Mouse (Mus musculus) liver, postnatal 0 days (tissue): ENCODE data around the gene Npepps. TPM values are rescaled to one million over a fixed set of nuclear protein-coding genes. Genes with fewer than 3 reads are reported as not detected.

Experiments
- ATAC-seq: fragments of 200-750 bp; cut with Nextera tagmentation; 2 replicates; pipeline ENCODE4 v1.8.0; 2017; ENCODE audit warnings: mild to moderate bottlenecking, moderate library complexity
- DNase-seq: peaks from one replicate; pipeline ENCODE4 v3.0.0-alpha.2; 2016
- H3K27ac ChIP-seq: fragments of 300-500 bp; sonication (generic); 2 replicates; pipeline ENCODE4 v1.5.1; 2014; ENCODE audit warnings: antibody characterized with exemption, moderate library complexity, mild to moderate bottlenecking, low read depth
- H3K27me3 ChIP-seq: fragments of 300-500 bp; sonication (generic); 2 replicates; pipeline ENCODE4 v1.6.1; 2014; ENCODE audit warnings: low read length, control low read depth, mixed read lengths; ENCODE audit not compliant: insufficient read depth
- H3K36me3 ChIP-seq: fragments of 300-500 bp; sonication (generic); replicated peaks from 2 replicates; pipeline ENCODE4 v1.6.1; 2014; ENCODE audit warnings: mild to moderate bottlenecking, control low read depth, low read length, moderate library complexity, mixed read lengths; ENCODE audit not compliant: insufficient read depth
- H3K4me1 ChIP-seq: fragments of 300-500 bp; sonication (generic); 2 replicates; pipeline ENCODE4 v1.6.1; 2014; ENCODE audit warnings: antibody characterized with exemption, mild to moderate bottlenecking, control low read depth; ENCODE audit not compliant: insufficient read depth
- H3K4me2 ChIP-seq: fragments of 300-500 bp; sonication (generic); 2 replicates; pipeline ENCODE4 v1.6.1; 2014; ENCODE audit warnings: low read depth, mild to moderate bottlenecking, low read length, moderate library complexity, mixed read lengths
- H3K4me3 ChIP-seq: fragments of 300-500 bp; sonication (generic); 2 replicates; pipeline ENCODE4 v1.5.1; 2014; ENCODE audit warnings: low read depth, low read length
- H3K9ac ChIP-seq: fragments of 300-500 bp; sonication (generic); replicated peaks from 2 replicates; pipeline ENCODE4 v1.6.1; 2014; ENCODE audit warnings: mild to moderate bottlenecking, moderate library complexity
- H3K9me3 ChIP-seq: fragments of 300-500 bp; sonication (generic); 2 replicates; pipeline ENCODE4 v1.6.1; 2016; ENCODE audit warnings: mild to moderate bottlenecking, control low read depth, low read length, mixed read lengths
- CTCF ChIP-seq: sonication (generic); IDR thresholded peaks from 2 replicates; pipeline ENCODE4 v1.5.1; 2016; ENCODE audit warnings: antibody characterized with exemption, low read depth
- EP300 ChIP-seq: IDR thresholded peaks from 2 replicates; pipeline ENCODE4 v1.6.1; 2016; ENCODE audit warnings: antibody characterized with exemption, low read depth, mild to moderate bottlenecking
- WGBS: fragments of 180-500 bp; shearing (Covaris S2); extraction: QIAGEN DNeasy Blood & Tissue Kit; methylation state at CpG from one replicate; pipeline ENCODE4 v1.1.7; 2014; ENCODE audit not compliant: insufficient replicate concordance; 5-methylcytosine and 5-hydroxymethylcytosine counted together
- polyA plus RNA-seq: library from polyadenylated mRNA; unstranded; fragments of >200 nt; fragmentation: Nextera tagmentation; extraction: Ambion mirVana; gene quantifications from 2 replicates; pipeline ENCODE4 v1.2.1, GENCODE M21; 2015

Gene Npepps
- polyA plus RNA-seq, 1 experiment from 2014 or later = 16.5 TPM

DNA sequence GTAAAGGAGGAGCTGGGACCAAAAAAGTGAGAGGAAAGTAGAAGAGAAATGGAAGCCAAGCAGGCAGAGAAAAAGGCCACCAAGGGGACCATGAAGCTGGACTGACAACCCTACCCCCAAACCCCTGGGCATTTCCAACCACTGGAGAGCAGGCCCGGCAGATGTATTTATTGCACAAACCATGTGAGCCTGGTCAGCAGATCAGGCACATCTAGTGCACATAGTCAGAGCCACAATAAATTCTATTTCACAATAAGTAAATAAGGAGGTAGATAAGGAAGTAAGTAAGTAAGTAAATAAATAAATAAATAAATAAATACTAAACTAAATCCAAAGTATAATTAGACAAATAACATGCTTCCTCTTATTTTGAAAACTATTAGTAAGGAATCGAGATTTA lies 51.0 kb downstream of the Npepps start:
- TF ChIP-seq EP300 (no peak), CTCF (no peak)
- H3K4me3 ChIP-seq = no peak overlapping the region
- 80% methylated on average over 2 of the region's 2 CpGs for WGBS
- no peak overlapping the region for H3K9ac ChIP-seq
- H3K27ac ChIP-seq = peak overlapping the region; percentile 48; the same call in 1 of the 2 replicates
- H3K4me1 ChIP-seq = no peaks in the 10 kb centered on the region
- no peaks in the 10 kb centered on the region for H3K27me3 ChIP-seq
- H3K9me3 ChIP-seq = no peaks in the 10 kb centered on the region
- no peak overlapping the region for H3K4me2 ChIP-seq
- DNase-seq (no peak), ATAC-seq (no peak)
- peaks cover 63% of the 10 kb centered on the region for H3K36me3 ChIP-seq

DNA sequence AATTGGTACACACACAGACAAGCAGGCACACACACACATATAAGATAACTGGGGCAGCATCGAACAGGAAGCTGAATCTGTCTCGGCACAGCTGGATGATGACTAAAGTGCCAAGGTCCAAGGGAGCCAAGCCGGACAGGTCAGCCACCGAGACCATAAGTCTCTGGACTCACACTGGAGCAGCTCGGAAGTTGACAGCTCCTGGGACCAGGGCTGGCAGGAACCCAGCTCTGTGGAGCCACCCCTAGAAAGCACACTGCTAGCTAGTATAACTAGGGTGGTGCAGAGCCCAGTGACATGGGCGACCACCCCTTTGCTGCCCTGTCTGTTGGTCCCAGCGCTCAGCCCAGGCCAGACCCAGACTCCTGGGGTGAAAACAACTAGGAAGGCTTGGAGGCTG lies 51.5 kb downstream of the Npepps start:
- DNase-seq (no peak), ATAC-seq (no peak; the same call in 1 of the 2 replicates)
- Histone ChIP-seq H3K27me3 (no peaks in the 10 kb centered on the region), H3K4me1 (no peaks in the 10 kb centered on the region), H3K4me2 (no peak overlapping the region), H3K27ac (peak overlapping the region; percentile 48; the same call in 1 of the 2 replicates), H3K9ac (no peak overlapping the region), H3K36me3 (peaks cover 59% of the 10 kb centered on the region), H3K9me3 (no peaks in the 10 kb centered on the region), H3K4me3 (no peak overlapping the region)
- 79% methylated on average over 7 of the region's 7 CpGs for WGBS
- TF ChIP-seq EP300 (no peak), CTCF (no peak)

DNA sequence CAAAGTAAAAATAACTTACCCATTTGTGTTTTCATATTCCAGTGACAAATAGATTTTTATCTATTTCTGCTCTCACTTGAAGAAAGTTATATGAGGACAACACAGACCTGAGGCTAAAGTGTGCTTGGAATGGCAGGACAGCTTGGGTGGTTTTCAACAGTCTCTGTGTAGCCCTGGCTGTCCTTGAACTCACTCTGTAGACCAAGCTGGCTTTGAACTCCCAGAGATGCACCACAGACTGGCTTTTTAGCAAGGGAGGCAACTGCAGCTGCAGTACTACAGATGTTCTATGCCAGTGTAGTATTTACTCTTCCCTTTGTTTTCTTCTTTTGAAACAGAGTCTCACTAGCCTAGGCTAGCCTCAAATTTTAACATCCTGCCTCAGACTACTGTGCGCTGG lies 54.3 kb downstream of the Npepps start:
- no peak for DNase-seq
- Histone ChIP-seq H3K27me3 (no peaks in the 10 kb centered on the region), H3K36me3 (peaks cover 64% of the 10 kb centered on the region), H3K4me2 (no peak overlapping the region), H3K9me3 (no peaks in the 10 kb centered on the region), H3K27ac (no peak overlapping the region), H3K4me1 (no peaks in the 10 kb centered on the region), H3K4me3 (no peak overlapping the region), H3K9ac (no peak overlapping the region)
- 87% methylated on average over 1 of the region's 1 CpGs for WGBS
- TF ChIP-seq EP300 (no peak), CTCF (no peak)
- ATAC-seq = no peak

DNA sequence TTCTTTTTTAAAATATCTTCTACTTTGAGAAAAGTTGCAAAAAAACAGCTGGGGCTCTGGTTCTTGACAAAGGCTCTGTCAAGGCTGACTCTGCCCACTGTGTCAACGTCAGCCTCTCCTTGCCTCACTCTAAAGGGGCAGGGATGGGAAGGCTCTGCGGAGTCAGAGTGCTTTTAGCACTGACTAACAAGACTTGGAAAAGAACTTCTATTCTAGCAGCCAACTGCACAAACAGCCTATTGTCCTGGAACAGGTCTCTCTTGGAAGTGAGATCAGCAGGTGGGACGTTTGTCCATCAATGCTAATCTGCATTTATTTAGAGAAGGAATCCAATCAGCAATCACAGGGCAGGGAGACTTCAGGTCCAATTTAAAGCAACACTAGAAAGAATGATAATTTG lies 57.0 kb downstream of the Npepps start:
- Histone ChIP-seq H3K9ac (no peak overlapping the region), H3K4me1 (no peaks in the 10 kb centered on the region), H3K27me3 (no peaks in the 10 kb centered on the region), H3K27ac (no peak overlapping the region), H3K4me2 (no peak overlapping the region), H3K9me3 (no peaks in the 10 kb centered on the region), H3K36me3 (peaks cover 57% of the 10 kb centered on the region), H3K4me3 (no peak overlapping the region)
- WGBS = 79% methylated on average over 3 of the region's 3 CpGs
- DNase-seq (no peak), ATAC-seq (no peak)
- no peak for TF ChIP-seq CTCF
- TF ChIP-seq EP300 = no peak

DNA sequence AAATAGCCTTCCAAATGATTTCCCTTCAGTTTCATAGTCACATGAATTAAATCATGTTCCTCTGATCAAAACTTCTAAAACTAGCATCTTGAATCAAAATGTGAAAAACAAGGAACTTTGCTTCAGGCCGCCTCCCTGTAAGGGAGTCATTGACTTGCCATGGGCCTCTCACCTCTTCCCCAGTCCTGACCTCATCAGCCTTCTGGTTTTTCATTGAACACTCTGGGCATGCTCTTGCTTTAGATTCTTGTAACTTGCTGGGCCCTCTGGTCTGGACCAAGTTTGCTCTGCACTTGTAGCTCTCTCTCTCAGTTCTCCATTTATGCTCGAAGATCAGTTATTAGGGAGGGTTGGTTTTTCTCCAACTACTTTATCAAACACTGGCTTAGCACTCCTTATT lies 58.8 kb downstream of the Npepps start:
- no peak overlapping the region for H3K9ac ChIP-seq
- no peak overlapping the region for H3K4me3 ChIP-seq
- no peak for ATAC-seq
- no peaks in the 10 kb centered on the region for H3K9me3 ChIP-seq
- 90% methylated on average over 2 of the region's 2 CpGs for WGBS
- DNase-seq = no peak
- TF ChIP-seq CTCF = no peak
- no peak for TF ChIP-seq EP300
- H3K27ac ChIP-seq = no peak overlapping the region
- H3K4me1 ChIP-seq = no peaks in the 10 kb centered on the region
- H3K36me3 ChIP-seq = peaks cover 60% of the 10 kb centered on the region
- no peak overlapping the region for H3K4me2 ChIP-seq
- no peaks in the 10 kb centered on the region for H3K27me3 ChIP-seq

DNA sequence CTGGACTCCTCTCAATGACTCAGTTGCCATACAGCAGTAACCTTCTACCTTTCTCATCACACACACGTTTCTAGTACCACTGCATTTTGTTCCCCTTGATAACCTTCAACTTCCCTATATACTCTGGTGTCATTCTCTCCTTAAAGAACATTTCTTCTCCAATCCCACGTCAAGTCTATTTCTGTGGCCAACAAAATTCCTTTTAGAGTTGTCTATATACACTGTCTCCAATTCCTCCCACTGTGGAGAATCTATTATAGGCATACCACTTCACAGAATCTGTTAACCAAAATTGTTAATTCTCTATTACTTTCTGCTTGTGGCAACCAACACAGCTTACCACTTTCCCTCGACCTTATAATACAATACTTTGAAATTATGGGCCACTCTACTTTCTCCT lies 60.2 kb downstream of the Npepps start:
- Histone ChIP-seq H3K27ac (no peak overlapping the region), H3K9me3 (no peaks in the 10 kb centered on the region), H3K4me2 (no peak overlapping the region), H3K4me1 (no peaks in the 10 kb centered on the region), H3K9ac (no peak overlapping the region), H3K36me3 (peaks cover 58% of the 10 kb centered on the region), H3K4me3 (no peak overlapping the region), H3K27me3 (no peaks in the 10 kb centered on the region)
- ATAC-seq = no peak
- no peak for DNase-seq
- TF ChIP-seq CTCF = no peak
- no peak for TF ChIP-seq EP300
- 76% methylated on average over 3 of the region's 3 CpGs for WGBS

DNA sequence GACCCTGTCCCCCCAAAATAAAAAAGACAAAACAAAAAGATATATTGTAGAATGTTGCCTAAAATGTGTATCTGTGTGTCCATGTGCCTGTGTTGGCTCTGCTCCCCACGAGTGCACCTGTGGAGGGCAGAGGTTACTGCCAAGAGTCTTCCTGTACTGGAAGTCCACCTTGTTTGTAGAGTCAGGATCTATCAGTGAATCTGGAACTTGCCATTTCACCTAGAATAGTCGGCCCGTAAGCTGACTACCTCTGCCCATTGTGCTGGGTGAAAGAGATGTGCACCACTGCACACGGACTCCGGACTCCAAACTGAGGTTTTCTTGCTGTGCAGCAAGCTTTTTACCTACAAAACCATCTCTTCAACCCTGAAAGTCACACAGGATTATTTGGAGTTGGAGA lies 66.0 kb downstream of the Npepps start:
- WGBS = 86% methylated on average over 5 of the region's 5 CpGs
- no peak for DNase-seq
- TF ChIP-seq CTCF (no peak), EP300 (no peak)
- peaks cover 57% of the 10 kb centered on the region for H3K36me3 ChIP-seq
- no peak overlapping the region for H3K4me2 ChIP-seq
- no peaks in the 10 kb centered on the region for H3K27me3 ChIP-seq
- H3K27ac ChIP-seq = no peak overlapping the region
- no peaks in the 10 kb centered on the region for H3K4me1 ChIP-seq
- no peak overlapping the region for H3K9ac ChIP-seq
- no peaks in the 10 kb centered on the region for H3K9me3 ChIP-seq
- no peak for ATAC-seq
- H3K4me3 ChIP-seq = no peak overlapping the region
